Mouse (Mus musculus): ENCODE data around the gene Tmem115. TPM values are rescaled to one million over a fixed set of nuclear protein-coding genes. Genes with fewer than 3 reads are reported as not detected.
A peak's percentile ranks its signal among the peaks of the same experiment; 100 is the strongest.

Tmem115 gene
- 48.1 and 48.5 TPM in 2 replicates for polyA plus RNA-seq (2015; fragmentation: Nextera tagmentation; extraction: Ambion mirVana)

DNA sequence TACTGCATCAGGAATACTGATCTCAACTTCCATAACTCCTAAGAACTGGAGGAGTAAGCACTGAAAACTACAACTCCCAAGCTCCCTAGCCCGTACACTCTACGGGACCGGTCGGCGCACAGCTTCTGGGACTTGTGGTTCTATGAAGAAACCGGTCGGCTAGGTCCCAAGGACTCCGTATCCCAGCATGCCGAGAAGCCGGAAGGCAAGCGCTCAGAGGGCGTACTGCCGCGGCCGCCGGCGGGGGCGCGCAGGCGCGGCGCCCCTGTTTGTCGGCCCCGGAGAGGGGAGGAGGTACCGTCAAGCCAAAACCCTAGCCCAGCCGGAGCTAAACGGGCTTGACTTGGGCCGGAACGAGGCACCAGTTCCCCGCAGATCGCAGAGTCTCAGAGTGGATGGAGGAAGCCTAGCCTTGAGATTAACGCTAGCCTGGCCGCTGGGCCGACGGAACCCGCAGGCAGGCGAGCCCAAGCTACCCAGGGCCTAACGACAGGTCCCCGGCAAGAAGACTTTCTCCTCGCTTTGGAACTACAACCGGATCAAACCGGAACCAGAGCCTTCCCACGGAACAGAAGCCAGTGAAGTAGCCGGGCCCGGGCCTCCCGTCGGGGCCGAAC lies at the start of gene Tmem115:
Gene Tmem115, plus strand, starts transcription at position 155 of the 617 bp plus-strand sequence.
- peak within 1 kb of the TSS; percentile 84 for H3K9ac ChIP-seq
- H3K4me1 ChIP-seq (replicated peaks) = peaks cover 40% of the 10 kb centered on the region
- H3K27ac ChIP-seq (replicated peaks) = peak within 1 kb of the TSS; percentile 83
- peak within 1 kb of the TSS; percentile 99 for H3K4me2 ChIP-seq
- H3K9me3 ChIP-seq = no peaks in the 10 kb centered on the region
- peaks cover 16% of the 10 kb centered on the region for H3K36me3 ChIP-seq
- WGBS = under 1% methylated on average over 45 of the region's 48 CpGs
- peak within 1 kb of the TSS; percentile 80 for H3K4me3 ChIP-seq
- peak; percentile 98 for ATAC-seq (ENCODE audit: low FRiP score, low read depth)
- no peaks in the 10 kb centered on the region for H3K27me3 ChIP-seq

DNA sequence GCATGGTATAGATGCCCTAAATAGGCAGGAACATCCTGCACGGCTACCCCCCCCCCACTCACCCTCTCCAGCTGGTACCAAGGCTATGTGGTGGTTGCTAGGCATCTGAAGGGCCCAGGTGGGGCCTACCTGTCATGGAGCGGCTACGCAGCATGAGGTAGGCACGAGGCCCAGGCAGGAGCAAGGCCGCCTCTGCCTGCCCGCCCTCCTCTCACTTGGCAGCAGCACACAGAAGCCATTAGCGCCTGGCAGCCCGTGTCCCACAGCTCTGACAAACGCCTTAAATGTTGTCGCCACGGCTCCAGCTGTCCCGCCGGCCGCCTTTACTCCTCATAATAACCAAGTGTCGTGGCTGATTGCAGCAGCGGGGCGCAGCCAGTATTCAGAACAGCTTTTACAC lies 49.4 kb upstream of the Tmem115 start:
- H3K36me3 ChIP-seq = no peaks in the 10 kb centered on the region
- no peak overlapping the region for H3K4me3 ChIP-seq
- ATAC-seq (ENCODE audit: low FRiP score, low read depth) = peak; percentile 71
- 23% methylated on average over 17 of the region's 17 CpGs for WGBS
- peaks cover 61% of the 10 kb centered on the region for H3K4me1 ChIP-seq (replicated peaks)
- no peaks in the 10 kb centered on the region for H3K9me3 ChIP-seq
- peak overlapping the region; percentile 9; the same call in 1 of the 2 replicates for H3K4me2 ChIP-seq
- H3K9ac ChIP-seq = no peak overlapping the region
- H3K27ac ChIP-seq (replicated peaks) = peak overlapping the region; percentile 80
- no peaks in the 10 kb centered on the region for H3K27me3 ChIP-seq

DNA sequence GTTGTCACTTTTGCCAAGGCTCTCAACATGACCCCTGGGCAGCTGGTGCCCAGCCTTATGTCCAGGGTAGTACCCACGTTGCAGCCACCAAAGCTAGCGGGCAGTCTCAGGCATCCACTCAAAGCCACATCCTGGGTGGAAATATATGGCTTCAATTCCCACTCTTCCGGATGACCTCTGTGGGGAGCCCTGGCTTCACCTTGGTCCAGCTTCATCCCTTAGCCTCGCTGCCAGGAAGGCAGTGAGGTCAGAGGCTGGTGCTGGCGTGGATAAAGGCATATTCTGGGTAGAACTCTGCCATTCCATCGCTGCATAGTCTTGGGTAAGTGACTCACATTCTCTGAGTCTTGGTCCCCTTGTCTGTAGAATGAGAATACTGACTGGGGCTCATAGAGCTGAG lies 49.0 kb upstream of the Tmem115 start:
- peak overlapping the region; percentile 80 for H3K27ac ChIP-seq (replicated peaks)
- H3K9me3 ChIP-seq = no peaks in the 10 kb centered on the region
- H3K4me3 ChIP-seq = no peak overlapping the region
- 53% methylated on average over 6 of the region's 6 CpGs for WGBS
- no peaks in the 10 kb centered on the region for H3K36me3 ChIP-seq
- no peak for ATAC-seq (ENCODE audit: low FRiP score, low read depth)
- H3K4me2 ChIP-seq = no peak overlapping the region; the same call in 1 of the 2 replicates
- H3K9ac ChIP-seq = no peak overlapping the region
- H3K27me3 ChIP-seq = no peaks in the 10 kb centered on the region
- H3K4me1 ChIP-seq (replicated peaks) = peaks cover 56% of the 10 kb centered on the region

DNA sequence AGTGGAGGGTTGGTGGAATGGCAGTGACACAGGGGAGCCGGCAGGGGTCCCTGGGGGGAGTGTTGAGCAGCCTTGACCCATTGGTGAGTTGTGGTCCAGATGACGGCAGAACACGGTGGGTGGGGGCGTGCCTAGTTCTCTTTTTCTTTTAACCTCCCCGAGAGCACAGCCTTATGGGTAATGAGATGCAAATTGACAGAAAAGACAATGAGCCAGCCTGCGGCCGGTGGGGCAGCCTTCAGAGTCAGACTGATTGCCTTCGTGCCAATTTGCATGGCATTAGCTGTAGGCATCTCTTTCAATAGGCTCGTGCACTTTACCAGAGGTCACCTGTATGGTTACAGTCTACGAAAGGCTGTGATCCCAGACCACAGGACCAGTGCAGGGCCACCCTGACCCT lies 47.7 kb upstream of the Tmem115 start:
- peaks cover 47% of the 10 kb centered on the region for H3K4me1 ChIP-seq (replicated peaks)
- no peak overlapping the region for H3K9ac ChIP-seq
- WGBS = 6% methylated on average over 10 of the region's 10 CpGs
- no peak overlapping the region for H3K4me2 ChIP-seq
- no peak overlapping the region for H3K27ac ChIP-seq (replicated peaks)
- no peaks in the 10 kb centered on the region for H3K36me3 ChIP-seq
- H3K27me3 ChIP-seq = no peaks in the 10 kb centered on the region
- H3K9me3 ChIP-seq = no peaks in the 10 kb centered on the region
- ATAC-seq (ENCODE audit: low FRiP score, low read depth) = no peak
- no peak overlapping the region for H3K4me3 ChIP-seq

DNA sequence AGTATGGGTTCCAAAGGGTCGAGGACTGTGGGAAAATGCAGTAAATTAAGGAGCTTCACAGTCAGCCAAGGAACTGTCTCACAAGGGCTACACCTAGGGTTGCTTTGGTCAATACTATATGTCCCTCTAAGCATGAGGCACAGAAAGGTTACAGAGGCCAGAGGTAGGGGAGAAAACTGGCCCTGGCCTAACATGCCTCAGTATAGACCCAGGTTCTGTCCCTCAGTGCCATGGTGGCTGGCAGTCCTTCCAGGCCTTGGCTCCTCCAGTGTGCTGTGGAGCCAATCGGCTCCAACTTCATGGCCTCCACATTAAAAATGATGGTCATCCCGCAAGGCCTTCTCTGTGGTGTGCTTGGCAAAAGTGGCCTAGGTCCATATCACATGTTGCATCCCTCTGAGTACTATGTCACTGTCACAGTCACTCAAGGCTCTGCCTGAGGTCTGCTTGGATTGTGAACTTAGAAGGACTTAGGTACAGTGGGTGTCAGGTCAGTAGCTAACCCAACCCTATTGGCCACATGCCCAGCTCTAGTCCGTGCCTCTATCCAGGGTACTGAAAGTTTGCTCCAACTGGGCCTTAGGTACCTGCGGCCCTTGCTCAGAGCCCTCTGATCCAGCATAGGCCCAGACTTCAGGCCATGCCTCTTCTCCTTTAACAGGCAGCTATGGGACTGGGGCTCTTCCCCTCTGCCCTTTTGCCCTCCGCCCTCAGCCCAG lies 47.1 kb upstream of the Tmem115 start:
- no peak for ATAC-seq (ENCODE audit: low FRiP score, low read depth)
- no peak overlapping the region for H3K9ac ChIP-seq
- no peaks in the 10 kb centered on the region for H3K27me3 ChIP-seq
- H3K4me3 ChIP-seq = no peak overlapping the region
- peaks cover 41% of the 10 kb centered on the region for H3K4me1 ChIP-seq (replicated peaks)
- H3K27ac ChIP-seq (replicated peaks) = no peak overlapping the region
- no peak overlapping the region for H3K4me2 ChIP-seq
- 70% methylated on average over 6 of the region's 6 CpGs for WGBS
- H3K36me3 ChIP-seq = no peaks in the 10 kb centered on the region
- H3K9me3 ChIP-seq = no peaks in the 10 kb centered on the region

DNA sequence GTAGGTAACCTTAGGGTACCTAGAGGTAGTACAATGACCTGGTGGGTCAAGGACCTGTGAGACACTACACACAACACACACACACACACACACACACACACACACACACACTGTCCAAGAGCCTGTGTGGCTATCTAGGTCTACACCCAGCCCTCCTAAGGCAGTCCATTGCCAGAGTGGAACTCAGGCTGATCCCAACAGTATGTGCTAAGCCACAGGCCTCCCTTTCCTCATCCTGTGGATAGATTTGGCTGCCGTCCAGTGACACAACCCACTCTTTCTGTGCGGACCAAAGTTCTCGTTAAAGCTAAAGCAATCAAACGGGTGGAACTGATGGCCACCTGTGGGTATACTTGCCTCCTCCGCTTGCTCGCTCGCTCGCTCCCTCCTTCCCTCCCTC lies 43.6 kb upstream of the Tmem115 start:
- 48% methylated on average over 8 of the region's 8 CpGs for WGBS
- Histone ChIP-seq H3K4me3 (no peak overlapping the region), H3K36me3 (no peaks in the 10 kb centered on the region), H3K4me1 (replicated peaks) (peaks cover 29% of the 10 kb centered on the region), H3K4me2 (no peak overlapping the region), H3K27ac (replicated peaks) (no peak overlapping the region), H3K9me3 (no peaks in the 10 kb centered on the region), H3K27me3 (no peaks in the 10 kb centered on the region), H3K9ac (no peak overlapping the region)
- no peak for ATAC-seq (ENCODE audit: low FRiP score, low read depth)

DNA sequence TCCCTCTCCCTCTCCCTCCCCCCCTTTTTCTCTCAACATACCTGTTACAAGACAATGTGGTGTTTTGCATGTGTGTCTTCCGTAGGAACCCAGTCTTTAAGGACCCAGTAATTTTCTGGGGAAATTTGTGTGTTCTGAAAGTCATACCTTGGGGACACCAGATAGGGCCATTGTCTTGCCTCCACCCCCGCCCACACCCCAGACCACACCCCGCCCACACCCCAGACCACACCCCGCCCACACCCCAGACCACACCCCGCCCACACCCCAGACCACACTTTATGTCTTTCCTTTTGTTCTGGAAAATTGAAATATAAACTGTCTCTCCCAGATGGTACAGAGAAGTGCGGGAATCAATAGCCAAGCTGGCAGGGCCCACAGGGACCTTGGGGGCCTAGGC lies 43.1 kb upstream of the Tmem115 start:
- Histone ChIP-seq H3K4me2 (no peak overlapping the region), H3K4me1 (replicated peaks) (peaks cover 24% of the 10 kb centered on the region), H3K27ac (replicated peaks) (no peak overlapping the region), H3K36me3 (no peaks in the 10 kb centered on the region), H3K9me3 (no peaks in the 10 kb centered on the region), H3K4me3 (no peak overlapping the region), H3K27me3 (no peaks in the 10 kb centered on the region), H3K9ac (no peak overlapping the region)
- 69% methylated on average over 6 of the region's 6 CpGs for WGBS
- ATAC-seq (ENCODE audit: low FRiP score, low read depth) = no peak

DNA sequence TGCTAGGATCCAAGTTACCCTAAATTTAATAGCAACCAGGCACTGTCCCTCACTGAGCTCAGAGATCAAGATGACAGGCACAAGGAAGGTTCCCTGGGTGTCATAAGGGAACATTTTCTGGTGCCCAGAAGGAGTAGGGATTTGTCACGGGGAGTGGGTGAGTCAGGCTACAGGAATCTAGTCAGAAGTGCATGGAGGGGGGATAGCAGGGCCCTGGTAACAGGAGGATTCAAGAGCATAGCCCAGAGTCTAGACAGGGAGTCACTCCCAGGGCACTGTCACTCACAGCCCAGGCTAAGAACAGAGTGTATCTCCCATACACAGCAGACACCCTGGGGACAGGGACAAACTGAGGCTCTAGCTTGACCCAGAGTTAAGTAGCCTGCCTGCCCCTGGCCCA lies 40.2 kb upstream of the Tmem115 start:
- Histone ChIP-seq H3K4me2 (no peak overlapping the region), H3K27ac (replicated peaks) (no peak overlapping the region), H3K4me3 (no peak overlapping the region), H3K4me1 (replicated peaks) (0 out of 2 replicates have a peak, but pooled peaks cover 13% of the 10 kb centered on the region), H3K9me3 (no peaks in the 10 kb centered on the region), H3K9ac (no peak overlapping the region), H3K27me3 (no peaks in the 10 kb centered on the region), H3K36me3 (no peaks in the 10 kb centered on the region)
- WGBS = 57% methylated on average over 1 of the region's 1 CpGs
- no peak for ATAC-seq (ENCODE audit: low FRiP score, low read depth)

DNA sequence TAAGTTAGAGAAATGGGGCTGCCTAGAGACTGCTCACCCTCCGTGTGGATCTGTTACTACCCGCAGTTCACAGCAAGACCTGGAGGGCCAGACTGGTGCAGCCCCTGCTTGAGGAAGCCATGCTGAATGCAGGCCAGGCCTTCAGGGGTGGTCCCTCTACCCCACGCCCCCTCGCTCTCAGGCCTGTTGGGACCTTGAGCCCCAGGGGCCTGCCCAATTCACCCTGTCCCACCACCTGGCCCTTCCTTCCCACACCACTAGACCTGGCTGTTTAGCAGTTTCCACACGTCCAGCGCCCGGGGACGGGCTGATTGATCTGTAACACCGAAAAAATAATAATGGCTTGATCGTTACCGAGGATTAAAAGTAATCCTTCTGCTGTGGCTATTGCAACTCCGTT lies 39.5 kb upstream of the Tmem115 start:
- H3K36me3 ChIP-seq = no peaks in the 10 kb centered on the region
- H3K4me1 ChIP-seq (replicated peaks) = 0 out of 2 replicates have a peak, but pooled peaks cover 13% of the 10 kb centered on the region
- H3K9me3 ChIP-seq = no peaks in the 10 kb centered on the region
- H3K4me3 ChIP-seq = no peak overlapping the region
- H3K4me2 ChIP-seq = no peak overlapping the region
- H3K9ac ChIP-seq = no peak overlapping the region
- 73% methylated on average over 12 of the region's 12 CpGs for WGBS
- no peak for ATAC-seq (ENCODE audit: low FRiP score, low read depth)
- no peaks in the 10 kb centered on the region for H3K27me3 ChIP-seq
- H3K27ac ChIP-seq (replicated peaks) = no peak overlapping the region

DNA sequence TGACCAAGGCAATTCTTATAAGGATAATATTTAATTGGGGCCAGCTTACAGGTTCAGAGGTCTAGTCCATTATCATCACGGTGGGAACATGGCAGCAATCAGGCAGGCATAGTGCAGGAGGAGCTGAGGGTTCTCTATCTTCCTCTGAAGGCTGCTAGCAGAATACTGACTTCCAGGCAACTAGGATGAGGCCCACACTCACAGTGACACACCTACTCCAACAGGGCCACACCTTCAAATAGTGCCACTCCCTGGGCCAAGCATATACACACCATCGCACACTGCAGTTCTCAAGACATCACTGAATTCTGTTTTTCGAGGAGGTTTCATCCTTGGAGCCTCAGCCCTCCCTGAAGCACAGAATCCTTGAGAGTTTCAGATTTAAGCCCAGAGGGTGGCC lies 37.4 kb upstream of the Tmem115 start:
- Histone ChIP-seq H3K36me3 (no peaks in the 10 kb centered on the region), H3K9me3 (no peaks in the 10 kb centered on the region), H3K4me2 (no peak overlapping the region), H3K27me3 (no peaks in the 10 kb centered on the region), H3K4me3 (no peak overlapping the region), H3K9ac (no peak overlapping the region), H3K27ac (replicated peaks) (no peak overlapping the region), H3K4me1 (replicated peaks) (peaks cover 9% of the 10 kb centered on the region; the same call in 1 of the 2 replicates)
- no peak for ATAC-seq (ENCODE audit: low FRiP score, low read depth)
- WGBS = 88% methylated on average over 3 of the region's 3 CpGs

DNA sequence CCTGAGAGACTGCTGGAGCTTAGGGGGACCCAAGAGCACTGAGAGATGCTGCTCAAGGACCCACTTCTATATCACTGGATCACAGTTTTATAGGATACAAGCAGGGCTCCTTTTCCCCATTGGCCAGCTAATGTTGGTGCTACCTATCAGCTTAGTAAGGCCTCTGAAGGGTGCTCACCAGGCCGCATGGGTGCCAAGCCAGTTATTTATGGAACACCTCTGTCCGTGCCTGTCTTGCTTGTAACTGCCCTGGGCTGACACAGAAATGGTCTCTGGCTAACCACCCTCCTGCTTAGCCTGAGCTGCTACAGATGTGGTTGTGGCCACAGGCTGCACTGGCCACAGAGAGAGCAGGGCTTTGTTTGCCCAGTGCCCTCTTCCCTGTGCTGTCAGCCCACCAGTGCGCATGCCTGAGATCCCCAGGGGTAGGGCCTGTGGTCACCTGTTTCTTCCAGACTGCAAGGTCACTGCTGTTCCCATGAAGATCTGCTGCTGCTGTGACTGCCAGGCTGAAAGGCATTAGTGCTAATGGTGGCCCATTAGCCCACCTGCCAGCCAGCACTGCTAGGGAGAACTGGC lies 32.9 kb upstream of the Tmem115 start:
- Histone ChIP-seq H3K27ac (replicated peaks) (peak overlapping the region; percentile 2; the same call in 1 of the 2 replicates), H3K36me3 (no peaks in the 10 kb centered on the region), H3K4me2 (no peak overlapping the region), H3K27me3 (no peaks in the 10 kb centered on the region), H3K9ac (no peak overlapping the region), H3K9me3 (no peaks in the 10 kb centered on the region), H3K4me3 (no peak overlapping the region), H3K4me1 (replicated peaks) (peaks cover 25% of the 10 kb centered on the region)
- 86% methylated on average over 3 of the region's 3 CpGs for WGBS
- no peak for ATAC-seq (ENCODE audit: low FRiP score, low read depth)

DNA sequence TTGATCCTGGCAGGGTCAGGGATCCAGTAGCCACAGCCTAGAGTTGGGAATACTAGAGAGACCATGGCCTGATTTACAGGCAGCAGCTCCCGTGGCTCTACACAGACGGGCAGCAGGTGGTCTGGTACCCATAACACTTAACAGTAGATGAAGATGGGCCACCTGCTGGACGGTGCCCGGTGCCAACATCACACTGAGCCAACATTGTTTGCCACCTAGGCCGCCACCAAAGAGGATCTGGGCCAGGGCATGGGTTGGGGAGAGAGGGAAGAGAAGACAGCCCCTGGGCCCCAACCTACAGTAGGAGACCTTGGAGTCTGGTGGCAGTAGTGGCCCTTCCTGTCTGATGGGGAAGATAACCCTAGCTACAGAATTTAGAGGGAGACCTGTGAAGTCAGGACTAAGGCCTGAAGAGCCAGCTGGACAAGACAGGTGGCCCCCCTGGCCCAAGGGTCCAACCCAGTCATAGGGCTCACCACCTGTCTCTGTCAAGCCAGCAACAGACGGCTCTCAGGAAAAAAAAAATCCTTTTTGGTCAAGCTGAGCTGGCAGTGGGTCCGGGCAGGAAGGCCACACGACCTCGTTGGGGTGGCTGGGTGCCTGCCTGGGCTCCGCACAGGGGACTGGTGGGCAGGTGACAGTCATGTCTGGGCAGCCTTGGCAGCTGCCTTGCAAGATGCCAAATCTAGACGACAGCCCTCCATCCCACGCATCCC lies 31.5 kb upstream of the Tmem115 start:
- H3K9me3 ChIP-seq = no peaks in the 10 kb centered on the region
- H3K4me2 ChIP-seq = no peak overlapping the region
- H3K27me3 ChIP-seq = no peaks in the 10 kb centered on the region
- H3K36me3 ChIP-seq = no peaks in the 10 kb centered on the region
- H3K4me3 ChIP-seq = no peak overlapping the region
- ATAC-seq (ENCODE audit: low FRiP score, low read depth) = no peak
- H3K27ac ChIP-seq (replicated peaks) = no peak overlapping the region
- H3K4me1 ChIP-seq (replicated peaks) = peaks cover 31% of the 10 kb centered on the region
- WGBS = 73% methylated on average over 12 of the region's 12 CpGs
- H3K9ac ChIP-seq = no peak overlapping the region

All from hindbrain, embryonic 15.5 days (tissue).